Mouse (Mus musculus): ENCODE measurements around the gene Igf2bp2. TPM values are rescaled to one million over a fixed set of nuclear protein-coding genes. Genes with fewer than 3 reads are reported as not detected.
A peak's percentile ranks its signal among the peaks of the same experiment; 100 is the strongest.

Igf2bp2 gene
- total RNA-seq, 2 experiments from 2014 or later: 0.68 to 1.00 TPM

DNA sequence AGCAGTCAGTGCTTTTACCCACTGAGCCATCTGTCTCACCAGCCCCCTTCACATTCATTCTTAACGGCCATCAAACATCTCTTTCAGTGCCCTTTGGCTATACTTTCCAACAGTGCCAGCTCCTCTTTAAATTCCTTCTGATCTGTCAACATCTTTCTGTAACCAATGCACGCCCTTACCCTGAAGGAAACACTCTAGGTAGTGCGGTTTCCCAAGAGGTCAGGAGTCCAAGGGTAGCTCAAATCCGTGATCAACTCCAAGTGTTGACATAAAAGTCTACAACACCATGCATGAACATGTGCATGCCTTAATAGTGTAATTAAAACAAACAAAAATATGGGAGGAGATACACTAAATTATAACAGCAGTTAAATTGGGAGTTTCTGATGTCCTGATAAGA, 53.9 kb downstream of the Igf2bp2 start:
- DNase-seq (ENCODE audit: low spot score in 2 of 2): no peak

DNA sequence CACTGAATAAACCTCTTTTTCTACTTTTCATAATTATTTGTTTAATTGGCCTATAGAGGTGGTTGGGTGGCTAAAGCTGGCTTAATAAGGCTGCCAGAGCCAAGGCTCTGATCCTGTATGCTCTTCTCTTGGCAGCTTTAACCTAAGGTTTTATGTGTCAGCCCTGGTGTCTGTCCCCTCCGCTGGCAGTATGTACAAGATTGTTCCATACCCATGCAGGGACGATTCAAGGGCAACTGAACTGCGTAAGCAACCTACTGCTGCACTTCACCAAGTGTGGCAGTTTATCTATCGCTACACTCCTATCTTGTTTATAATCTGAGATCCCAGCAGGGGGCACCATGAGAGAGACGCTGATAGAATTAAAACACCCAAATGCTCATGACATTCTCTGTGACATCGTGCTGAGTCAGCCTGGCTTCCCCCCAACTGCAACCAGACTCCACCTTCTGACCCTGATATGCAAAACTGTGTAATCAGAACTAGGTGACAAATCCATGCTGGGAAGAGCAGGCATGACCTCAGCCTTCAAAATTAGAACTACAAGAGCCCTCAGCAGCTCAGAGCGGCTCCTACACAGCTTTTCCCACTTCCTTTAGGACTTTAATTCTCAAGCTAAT, 55.1 kb downstream of the Igf2bp2 start:
- DNase-seq (ENCODE audit: low spot score in 2 of 2): peak; percentile 13 to 31

DNA sequence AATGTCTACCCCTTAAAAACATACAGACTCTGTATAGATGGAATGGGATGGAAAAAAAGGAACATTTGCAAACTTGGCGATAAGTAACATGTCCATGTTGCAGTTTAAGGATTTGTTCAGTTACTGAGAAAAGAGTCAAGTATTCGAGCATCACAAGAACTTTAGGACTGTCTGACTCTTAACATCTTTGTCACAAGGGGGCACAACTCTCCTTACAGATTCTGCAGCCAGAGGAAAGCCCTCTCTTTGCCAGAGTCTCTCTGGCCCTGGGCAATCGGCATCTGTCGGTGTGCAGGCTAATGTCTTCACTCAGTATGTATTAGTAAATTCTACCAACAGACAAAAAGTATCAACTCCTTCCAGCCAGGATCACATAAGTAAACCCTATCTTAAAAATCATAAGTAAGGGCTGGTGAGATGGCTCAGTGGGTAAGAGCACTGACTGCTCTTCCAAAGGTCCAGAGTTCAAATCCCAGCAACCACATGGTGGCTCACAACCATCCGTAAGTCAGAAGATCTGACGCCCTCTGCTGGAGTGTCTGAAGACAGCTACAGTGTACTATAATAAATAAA, 57.0 kb downstream of the Igf2bp2 start:
- no peak for DNase-seq (ENCODE audit: low spot score in 2 of 2)

DNA sequence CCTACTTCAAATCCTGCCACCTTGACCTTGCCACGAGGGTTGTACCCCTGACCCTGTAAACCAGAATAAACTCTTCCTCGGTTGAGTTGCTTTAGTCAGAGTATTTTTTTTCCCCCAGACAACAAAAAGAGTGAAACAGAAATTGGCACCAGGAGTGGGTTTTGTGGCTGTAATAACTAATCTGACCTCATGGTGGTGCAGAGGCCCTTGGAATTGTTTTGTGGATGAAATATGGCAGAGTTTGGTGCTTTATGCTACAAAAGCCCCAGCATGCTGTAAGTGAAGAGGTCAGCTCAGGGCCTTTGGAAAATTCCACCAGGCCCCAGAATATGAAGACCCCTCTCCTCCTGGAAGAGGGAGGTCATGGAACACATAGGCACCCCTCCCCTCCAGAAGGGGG, 63.0 kb downstream of the Igf2bp2 start:
- DNase-seq (ENCODE audit: low spot score in 2 of 2): no peak

DNA sequence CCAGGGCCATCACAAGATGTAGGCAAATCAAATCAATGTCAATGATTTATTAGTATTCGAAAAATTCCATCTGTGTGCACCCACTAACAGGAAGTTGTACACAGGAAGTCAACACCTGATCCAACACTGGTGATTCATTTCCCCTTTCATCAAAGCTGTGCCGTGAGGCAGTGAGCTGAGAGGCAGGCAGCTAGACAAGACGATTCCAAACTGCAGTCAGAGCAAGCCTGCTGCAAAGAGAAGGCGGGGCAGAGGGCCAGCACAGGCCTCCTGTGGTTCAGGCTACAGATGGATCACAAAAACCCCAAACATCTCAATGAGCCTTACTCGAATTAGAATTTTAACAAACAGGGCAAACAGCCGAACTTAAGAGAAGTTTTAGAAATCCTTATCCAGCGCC, 65.4 kb downstream of the Igf2bp2 start:
- DNase-seq (ENCODE audit: low spot score in 2 of 2): no peak

DNA sequence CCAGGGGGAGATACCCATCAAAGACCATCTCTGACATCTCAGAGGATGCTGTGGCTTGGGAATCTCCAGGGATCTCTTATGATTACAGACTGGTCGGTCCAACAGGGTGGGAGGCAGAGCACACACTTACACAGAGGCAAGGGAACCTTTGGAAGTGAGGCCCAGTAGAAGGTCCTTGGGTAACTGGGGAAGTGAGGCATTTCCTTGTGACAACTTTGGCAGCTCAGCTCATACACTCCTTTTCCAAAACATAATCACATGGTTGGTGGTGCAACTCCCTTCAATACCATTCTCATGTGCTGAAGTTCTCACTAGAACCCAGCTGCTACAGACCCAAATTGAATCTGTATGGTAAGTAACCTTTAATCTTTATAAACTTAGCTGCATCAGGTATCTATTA, 67.3 kb downstream of the Igf2bp2 start:
- DNase-seq (ENCODE audit: low spot score in 2 of 2): no peak

DNA sequence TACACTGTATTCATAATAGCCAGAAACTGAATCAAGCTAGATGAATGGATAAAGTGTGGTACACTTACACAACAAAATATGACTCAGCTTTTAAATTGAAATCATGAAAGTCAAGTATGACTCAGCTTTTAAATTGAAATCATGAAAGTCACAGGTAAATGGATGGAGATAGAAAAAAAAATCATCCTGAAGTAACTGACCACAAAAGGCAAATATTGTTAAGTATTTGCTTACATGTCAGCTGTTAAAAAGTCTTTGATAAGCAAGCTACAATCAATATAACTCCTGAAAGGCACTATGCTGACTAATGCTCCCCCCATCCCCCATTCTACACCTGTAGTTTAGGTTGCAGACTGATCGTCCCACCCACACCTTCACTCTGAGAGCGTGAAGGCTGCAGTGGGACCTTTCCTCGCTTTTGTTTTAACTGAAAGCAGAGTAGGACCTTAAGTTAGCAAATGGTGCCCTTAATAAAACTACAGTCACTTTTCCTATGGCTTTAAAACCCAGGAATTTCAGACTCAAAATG, 71.8 kb downstream of the Igf2bp2 start:
- DNase-seq (ENCODE audit: low spot score in 2 of 2): no peak

DNA sequence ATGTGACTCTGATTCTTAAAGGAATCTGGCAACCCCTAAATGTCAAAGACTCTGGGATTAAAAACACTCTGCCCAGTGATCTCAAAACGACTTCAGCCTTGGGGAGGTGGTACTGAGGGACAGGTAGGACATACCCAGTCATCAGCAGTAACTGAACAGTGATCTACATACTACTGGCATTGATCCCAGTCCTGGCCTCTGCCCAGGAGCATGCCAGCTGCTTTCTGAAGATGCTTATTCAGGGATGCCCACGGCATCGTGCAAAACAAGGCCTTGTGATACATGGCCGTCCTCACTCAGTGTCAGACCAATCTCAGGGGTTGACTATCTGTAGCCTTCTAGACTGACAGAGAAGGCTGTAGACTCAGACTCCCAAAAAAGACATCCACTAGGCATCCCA, 77.7 kb downstream of the Igf2bp2 start:
- DNase-seq (ENCODE audit: low spot score in 2 of 2): no peak

DNA sequence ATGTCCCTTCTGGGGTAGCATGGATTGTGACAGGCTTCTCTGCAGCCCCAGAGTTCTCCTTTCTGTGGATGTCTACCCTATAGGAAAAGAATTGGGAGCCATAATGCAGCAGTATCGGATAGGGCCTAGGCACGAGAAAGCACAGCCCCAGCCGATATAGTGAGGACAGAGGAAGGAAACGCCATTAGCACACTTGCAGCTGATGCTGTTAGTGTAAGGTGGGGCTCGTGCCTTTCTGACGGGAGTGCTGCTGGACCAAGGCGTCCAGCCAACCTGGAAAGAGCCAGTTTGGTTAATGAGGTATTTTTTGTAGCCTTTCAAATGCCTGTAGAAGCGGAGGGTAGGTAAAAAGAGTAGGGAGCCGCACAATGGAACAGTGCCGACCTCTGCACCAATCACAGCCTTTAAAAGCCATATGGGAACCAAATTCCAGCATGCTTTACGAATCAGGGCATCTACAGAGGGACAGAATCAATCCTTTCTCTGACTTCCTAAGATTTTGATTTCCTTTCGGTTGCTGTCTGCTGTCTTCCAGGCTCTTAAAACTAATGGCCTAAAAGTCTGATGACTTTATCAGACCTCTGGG, 82.9 kb downstream of the Igf2bp2 start:
- no peak for DNase-seq (ENCODE audit: low spot score in 2 of 2)

DNA sequence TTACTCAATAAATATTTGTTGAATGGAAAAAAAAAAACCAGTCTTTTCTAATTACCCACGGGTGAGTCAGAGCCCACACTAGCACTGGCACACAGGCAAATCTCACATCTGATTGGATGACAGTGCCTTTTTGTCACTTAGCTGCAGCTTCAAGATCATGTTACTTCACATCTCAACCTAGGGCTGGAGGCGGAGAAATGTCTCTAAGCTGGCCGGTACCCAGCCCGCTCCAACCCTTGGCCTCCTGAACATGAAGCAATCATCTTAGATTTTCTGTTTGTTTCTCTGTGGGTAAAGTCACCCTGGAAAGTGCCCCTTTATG, 86.5 kb downstream of the Igf2bp2 start:
- DNase-seq (ENCODE audit: low spot score in 2 of 2): no peak

DNA sequence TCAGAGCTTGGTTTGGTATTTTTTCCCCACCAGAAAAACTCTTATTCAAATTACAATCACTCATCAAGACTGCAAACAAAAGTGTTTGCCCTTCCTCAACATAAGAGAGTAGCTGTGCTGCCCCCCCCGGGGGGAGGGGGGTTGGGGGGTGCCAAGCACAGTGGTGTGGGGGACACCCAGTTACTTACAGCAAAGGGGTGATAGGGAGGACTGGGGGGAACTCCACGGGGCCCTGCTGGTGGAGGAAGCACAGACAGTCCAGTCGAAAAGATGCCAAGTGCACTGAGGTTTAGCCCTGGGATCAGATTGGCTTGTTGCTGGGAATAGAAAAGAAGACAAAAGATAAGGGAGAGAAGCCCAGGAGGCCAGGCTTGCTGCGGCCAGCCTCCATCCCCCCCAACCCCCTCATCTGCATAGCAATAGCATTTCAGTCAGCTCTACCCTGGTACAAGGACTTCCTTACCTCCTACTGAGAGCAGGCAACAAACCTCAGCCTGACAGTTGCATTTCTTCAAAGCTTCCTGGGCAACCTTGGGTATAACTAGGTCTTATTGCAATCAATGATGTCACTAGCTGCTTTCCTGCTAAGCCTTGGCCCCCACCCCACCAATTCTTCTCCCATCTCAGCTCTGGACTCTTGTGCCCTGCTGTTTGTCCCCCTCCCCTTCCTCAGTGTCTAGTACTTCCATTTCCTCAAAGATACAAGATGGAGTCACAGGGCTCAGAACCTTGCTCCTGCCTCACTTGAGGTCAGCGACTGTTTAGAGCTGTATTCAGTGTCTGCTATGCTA, 87.1 kb downstream of the Igf2bp2 start:
- DNase-seq (ENCODE audit: low spot score in 2 of 2): no peak

DNA sequence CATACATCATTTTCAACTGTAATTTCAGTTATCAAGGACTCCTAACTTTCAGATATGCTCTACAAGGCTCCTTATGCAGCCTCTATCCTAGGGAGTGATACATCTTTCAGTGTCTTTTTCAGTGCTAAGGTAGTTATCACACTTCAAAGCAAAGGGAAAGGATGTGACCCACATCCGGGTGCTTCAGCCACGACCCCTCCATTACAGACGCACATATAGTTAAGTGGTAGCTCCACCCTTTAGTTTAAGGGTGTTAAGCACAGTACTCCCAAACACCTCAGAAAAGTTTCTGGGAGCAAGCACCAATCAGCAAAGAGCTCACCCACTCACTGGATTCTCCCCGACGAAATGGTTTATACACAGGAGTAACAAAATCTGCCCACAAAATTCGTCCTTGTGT, 88.0 kb downstream of the Igf2bp2 start:
- no peak for DNase-seq (ENCODE audit: low spot score in 2 of 2)

DNA sequence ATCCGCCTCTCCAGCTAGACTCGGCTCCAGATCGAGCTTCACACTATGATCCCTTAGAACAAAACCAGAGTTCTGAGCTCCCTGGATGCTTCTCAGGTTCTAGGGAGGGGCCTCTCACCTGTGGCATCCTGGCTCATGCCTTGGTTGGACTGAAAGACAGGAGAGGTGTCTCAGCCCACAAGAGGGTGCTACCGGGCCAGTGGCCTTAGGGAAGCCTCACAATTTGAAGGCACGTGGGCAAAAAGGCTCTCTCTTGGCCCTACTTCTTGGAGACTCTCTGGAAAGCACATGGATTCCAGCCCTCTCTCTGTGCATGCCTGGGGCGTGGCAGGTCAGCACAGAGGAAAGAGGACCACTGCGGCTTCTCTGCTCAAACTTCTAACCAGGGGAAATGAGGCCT, 91.7 kb downstream of the Igf2bp2 start:
- no peak for DNase-seq (ENCODE audit: low spot score in 2 of 2)

DNA sequence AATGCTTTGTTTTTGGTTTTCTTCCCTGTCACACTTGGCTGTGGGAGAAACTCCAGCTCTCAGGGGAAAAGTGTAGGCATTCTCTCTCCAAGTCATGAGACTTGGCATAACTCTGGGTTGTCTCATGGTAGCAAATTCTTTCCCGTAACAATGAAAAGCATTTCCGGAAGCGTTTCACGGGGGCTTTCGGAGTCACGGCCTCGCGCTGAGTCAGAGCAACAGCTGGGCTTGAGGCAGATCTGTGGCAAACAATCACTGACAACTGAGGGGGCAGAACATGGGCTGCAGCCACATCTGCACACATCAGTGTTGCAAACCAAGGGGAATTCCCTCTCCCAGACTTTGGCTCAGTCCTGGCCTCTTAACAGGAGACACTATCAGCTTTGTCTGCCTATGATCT, 95.7 kb downstream of the Igf2bp2 start:
- no peak for DNase-seq (ENCODE audit: low spot score in 2 of 2)

DNA sequence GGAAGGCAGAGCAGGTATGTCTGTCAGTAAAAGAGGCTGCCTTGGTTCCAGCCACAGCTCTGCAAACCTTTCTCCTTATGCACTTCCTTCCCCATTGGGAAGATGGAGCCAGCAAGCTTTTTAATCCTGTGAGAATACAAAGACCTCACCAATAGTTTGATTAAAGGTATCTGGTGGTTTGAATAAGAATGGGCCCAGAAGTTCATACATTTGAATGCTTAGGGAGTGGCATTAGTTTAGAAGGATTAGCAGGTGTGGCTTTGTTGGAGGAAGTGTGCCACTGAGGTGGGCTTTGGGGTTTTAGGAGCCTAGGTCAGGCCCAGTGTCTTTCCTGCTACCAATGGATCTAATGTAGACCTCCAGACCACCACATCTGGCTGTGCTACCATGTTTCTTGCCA, 97.6 kb downstream of the Igf2bp2 start:
- DNase-seq (ENCODE audit: low spot score in 2 of 2): no peak

DNA sequence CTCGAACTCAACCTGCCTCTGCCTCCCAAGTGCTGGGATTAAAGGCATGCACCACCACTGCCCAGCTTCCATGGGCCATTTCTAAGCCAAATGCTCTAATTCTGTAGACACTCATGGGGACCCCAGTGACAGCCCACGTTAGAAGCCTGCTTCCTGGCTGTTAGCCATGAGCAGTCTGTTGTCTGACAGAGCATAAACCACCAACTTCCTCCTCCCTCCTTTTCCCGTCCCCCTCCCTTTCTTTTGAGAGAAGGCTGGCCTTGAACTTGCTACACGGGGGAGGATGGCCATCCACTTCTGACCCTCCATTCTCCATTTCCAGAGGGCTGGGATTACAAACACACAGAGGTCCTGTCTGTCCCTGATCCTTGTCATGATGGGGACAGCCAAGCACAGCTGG, 100.8 kb downstream of the Igf2bp2 start:
- no peak for DNase-seq (ENCODE audit: low spot score in 2 of 2)

DNA sequence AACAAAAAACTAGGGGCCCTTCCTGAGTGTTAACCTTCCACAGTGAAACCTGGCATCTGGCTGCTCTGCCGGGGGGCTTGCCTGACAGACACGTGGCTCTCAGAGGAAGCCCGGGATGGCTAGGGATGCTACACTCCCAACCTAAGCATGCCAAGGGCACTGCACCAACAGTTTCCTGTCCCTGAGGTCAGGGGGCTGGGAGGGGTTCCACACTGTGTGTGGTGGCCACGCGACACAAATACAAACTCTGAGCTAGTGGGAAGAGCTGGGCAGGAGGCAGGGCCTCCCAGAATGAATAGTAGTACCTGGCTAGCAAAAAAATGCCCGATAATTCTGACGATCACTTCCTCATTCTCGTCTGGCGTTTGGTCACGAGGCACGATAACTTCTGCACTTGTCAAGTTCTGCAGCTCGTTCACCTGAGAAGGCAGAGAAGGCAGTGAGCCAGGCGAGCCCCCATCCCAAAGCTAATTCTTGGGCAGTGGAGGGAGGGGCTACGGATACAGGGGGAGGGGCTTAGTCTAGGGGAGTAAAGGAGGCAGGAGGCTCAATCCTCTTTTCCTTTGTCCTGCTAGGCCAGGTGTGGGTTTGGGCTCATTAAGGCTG, 101.4 kb downstream of the Igf2bp2 start:
- no peak for DNase-seq (ENCODE audit: low spot score in 2 of 2)

DNA sequence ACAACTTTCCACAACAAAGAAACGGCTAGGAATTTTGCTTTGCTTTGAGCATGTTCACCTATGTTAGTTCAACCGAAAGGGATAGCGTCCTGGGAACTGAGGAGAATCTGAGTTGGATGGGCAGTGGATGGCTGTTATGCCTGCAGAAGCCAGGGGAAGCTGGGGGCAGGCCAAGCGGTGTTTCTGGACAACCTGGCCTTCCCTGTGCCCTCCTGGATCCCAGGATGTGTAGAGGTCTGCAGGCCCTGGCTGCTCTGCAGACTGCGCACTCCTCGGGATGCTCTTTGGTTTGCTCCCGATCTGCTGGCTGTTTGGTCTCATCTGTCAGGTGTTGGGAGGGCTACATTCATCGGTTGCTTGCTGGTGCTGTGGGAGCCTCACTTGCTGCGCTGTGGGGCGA, 102.7 kb downstream of the Igf2bp2 start:
- DNase-seq (ENCODE audit: low spot score in 2 of 2): no peak

DNA sequence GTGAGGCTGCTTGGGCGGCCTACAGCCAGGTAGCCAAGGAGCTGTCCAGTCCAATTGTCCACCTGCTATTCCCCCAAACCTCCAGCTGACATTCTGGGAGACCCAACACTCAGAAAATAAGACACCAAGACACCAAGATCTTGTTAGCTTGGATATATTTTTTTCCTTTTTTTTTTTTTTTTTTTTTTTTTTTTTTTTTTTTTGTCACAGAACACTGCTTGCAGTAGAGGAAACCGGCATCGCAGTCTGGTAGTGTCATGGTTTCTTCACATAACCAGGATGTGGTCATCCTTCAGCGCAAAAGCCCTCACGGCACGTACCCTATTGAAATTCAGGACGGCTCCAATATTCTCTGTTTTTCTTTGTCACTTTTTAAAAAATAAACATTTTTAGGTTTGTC, 104.2 kb downstream of the Igf2bp2 start:
- no peak for DNase-seq (ENCODE audit: low spot score in 2 of 2)

DNA sequence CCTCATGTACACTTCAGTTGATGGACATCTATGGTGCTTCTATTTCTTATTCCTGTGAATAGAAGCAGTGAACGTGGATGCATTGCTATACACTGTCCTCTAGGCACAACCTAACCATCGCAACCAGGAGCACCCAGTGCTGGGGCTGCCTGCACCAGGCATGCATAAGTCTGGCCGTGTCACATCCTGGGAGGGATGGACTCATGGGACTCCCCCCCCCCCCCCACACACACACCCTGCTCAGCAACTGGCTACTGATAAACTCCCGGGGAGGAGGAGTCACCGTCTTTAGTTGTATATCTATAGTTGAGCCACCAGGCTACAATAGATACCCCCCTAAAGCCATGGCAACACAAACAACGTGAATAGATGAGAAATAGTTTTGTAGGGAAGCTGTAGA, 105.6 kb downstream of the Igf2bp2 start:
- DNase-seq (ENCODE audit: low spot score in 2 of 2): no peak

DNA sequence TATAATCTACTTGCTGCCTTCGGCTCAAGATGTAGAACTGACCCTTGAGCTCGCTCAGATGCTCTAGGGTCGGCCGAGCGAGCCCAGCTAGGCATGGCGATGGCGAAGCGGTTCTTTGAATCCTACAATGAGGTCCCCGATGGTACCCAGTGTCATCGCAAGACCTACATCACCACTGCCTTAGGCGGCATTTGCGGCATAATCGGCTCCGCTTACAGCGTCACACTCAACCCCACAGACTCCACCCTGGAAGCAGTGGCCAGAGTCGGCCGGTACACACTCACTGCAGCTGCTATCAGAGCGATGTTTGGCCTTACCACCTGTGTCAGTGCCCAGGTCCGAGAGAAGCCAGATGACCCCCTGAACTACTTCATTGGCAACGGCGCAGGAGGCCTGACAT, 109.7 kb downstream of the Igf2bp2 start:
- DNase-seq (ENCODE audit: low spot score in 2 of 2): no peak
